Mouse (Mus musculus) limb, embryonic 14.5 days (tissue): ENCODE data around the gene Furin. TPM values are rescaled to one million over a fixed set of nuclear protein-coding genes. Genes with fewer than 3 reads are reported as not detected.

Experiments
- ATAC-seq: fragments of 200-750 bp; cut with Nextera tagmentation; 2 replicates; pipeline ENCODE4 v1.8.0; 2017; ENCODE audit warnings: low read depth, moderate number of reproducible peaks, moderate TSS enrichment; ENCODE audit not compliant: low FRiP score
- DNase-seq: peaks from one replicate; pipeline ENCODE4 v3.0.0-alpha.2; 2015; ENCODE audit warnings: low spot score
- H3K27ac ChIP-seq: fragments of 300-500 bp; sonication (generic); replicated peaks from 2 replicates; pipeline ENCODE4 v1.5.1; 2014; ENCODE audit warnings: low read depth, mild to moderate bottlenecking, low read length, moderate library complexity, mixed read lengths
- H3K27me3 ChIP-seq: fragments of 300-500 bp; sonication (generic); 2 replicates; pipeline ENCODE4 v1.6.1; 2014; ENCODE audit warnings: low read length, mixed read lengths; ENCODE audit not compliant: control insufficient read depth, insufficient read depth
- H3K36me3 ChIP-seq: fragments of 300-500 bp; sonication (generic); 2 replicates; pipeline ENCODE4 v1.6.1; 2014; ENCODE audit warnings: mild to moderate bottlenecking, low read length, moderate library complexity, mixed read lengths; ENCODE audit not compliant: control insufficient read depth, insufficient read depth
- H3K4me1 ChIP-seq: fragments of 300-500 bp; sonication (generic); 2 replicates; pipeline ENCODE4 v1.6.1; 2014; ENCODE audit warnings: antibody characterized with exemption, low read length, mixed read lengths; ENCODE audit not compliant: control insufficient read depth, insufficient read depth
- H3K4me2 ChIP-seq: fragments of 300-500 bp; sonication (generic); replicated peaks from 2 replicates; pipeline ENCODE4 v1.6.1; 2014; ENCODE audit warnings: low read depth, mild to moderate bottlenecking, low read length, moderate library complexity; ENCODE audit not compliant: severe bottlenecking
- H3K4me3 ChIP-seq: fragments of 300-500 bp; sonication (generic); replicated peaks from 2 replicates; pipeline ENCODE4 v1.5.1; 2014; ENCODE audit warnings: low read length
- H3K9ac ChIP-seq: fragments of 300-500 bp; sonication (generic); 2 replicates; pipeline ENCODE4 v1.6.1; 2014; ENCODE audit warnings: mild to moderate bottlenecking, low read depth, low read length, moderate library complexity; ENCODE audit not compliant: severe bottlenecking
- H3K9me3 ChIP-seq: fragments of 300-500 bp; sonication (generic); 2 replicates; pipeline ENCODE4 v1.6.1; 2016; ENCODE audit warnings: low read length; ENCODE audit not compliant: control insufficient read depth
- POLR2A ChIP-seq: fragments of 200-500 bp; IDR thresholded peaks from 2 replicates; pipeline ENCODE4 v1.8.0; 2012; ENCODE audit warnings: inconsistent platforms, mild to moderate bottlenecking, moderate library complexity, borderline replicate concordance; ENCODE audit not compliant: insufficient read depth, insufficient read length; ENCODE audit errors: extremely low read depth
- WGBS: fragments of 180-500 bp; shearing (Covaris S2); extraction: QIAGEN DNeasy Blood & Tissue Kit; methylation state at CpG from one replicate; pipeline ENCODE4 v1.1.7; 2014; 5-methylcytosine and 5-hydroxymethylcytosine counted together
- polyA plus RNA-seq, 2 experiments: library from polyadenylated mRNA; depleted of rRNA in 1 of 2; stranded (reverse) in 1 of 2; unstranded in 1 of 2; fragments of >200 nt; fragmentation: Nextera tagmentation in 1 of 2; extraction: Ambion mirVana in 1 of 2; gene quantifications; 2 replicates each; pipeline versions ENCODE4 v1.2.1 to v1.2.3; 2012 to 2014

Furin gene
- polyA plus RNA-seq, 2 experiments = 17.0 to 40.5 TPM

DNA sequence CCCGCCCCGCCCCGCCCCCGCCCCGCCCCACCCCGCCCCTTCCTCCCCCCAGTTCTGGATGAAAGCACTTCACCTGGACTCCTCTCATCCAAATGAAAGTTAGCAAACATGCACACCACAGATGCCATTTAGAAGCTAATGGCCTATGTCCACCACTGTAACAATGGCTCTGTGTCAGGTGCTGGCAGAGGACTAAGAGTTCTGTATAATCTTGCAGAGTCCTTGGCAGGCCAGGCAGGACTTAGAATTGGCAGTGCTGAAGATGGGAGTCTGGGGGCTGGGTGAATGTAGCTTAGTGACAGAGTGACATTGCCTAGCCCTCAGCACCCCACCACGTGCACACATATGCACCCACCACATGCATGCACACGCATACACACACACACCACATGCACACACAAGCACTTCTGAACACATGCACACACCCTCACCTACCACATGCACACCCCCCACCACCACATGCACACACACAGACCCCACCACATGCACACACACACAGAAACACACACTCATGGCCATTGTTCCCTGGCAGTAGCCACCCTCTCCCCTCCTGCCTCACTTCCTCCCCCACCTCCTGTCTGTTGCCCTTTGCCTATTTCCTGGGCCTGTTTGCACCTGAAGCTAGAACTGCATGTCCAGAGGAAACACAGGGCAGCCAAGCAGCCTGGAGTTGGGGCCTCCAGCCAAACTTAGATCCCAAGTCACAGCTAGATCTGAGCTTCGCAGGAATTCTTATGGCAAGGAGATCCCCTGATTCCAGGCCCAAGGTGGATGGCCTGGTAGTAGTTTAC is 8.5 kb upstream of the Furin start:
- H3K4me1 ChIP-seq = no peaks in the 10 kb centered on the region
- no peak overlapping the region for H3K4me2 ChIP-seq
- DNase-seq (no peak), ATAC-seq (no peak)
- WGBS = 83% methylated on average over 9 of the region's 9 CpGs
- TF ChIP-seq POLR2A = no peak
- H3K36me3 ChIP-seq = no peaks in the 10 kb centered on the region
- H3K27ac ChIP-seq = no peak overlapping the region
- H3K9ac ChIP-seq = no peak overlapping the region
- no peaks in the 10 kb centered on the region for H3K9me3 ChIP-seq
- no peak overlapping the region for H3K4me3 ChIP-seq
- no peaks in the 10 kb centered on the region for H3K27me3 ChIP-seq

DNA sequence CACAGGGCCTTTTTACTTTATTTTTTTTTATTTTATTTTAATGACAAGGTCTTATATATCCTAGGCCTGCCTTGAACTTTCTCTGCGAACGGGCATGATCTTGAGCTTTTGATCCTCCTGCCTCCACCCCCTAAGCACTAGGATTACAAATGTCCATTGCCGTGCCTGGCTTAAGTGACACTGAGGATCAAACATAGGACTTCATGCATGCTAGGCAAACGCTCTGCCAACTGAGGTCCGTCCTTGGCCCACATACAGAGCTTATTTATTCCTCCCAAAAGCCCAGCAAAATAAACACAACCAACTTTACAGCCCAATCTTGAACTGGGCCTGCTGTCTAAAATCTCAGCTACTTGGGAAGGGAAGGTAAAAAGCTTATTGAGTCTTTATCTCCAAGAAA is 7.5 kb upstream of the Furin start:
- H3K36me3 ChIP-seq = no peaks in the 10 kb centered on the region

GRCm38 (mm10) chr7:80412279-80412678 is 7.0 kb upstream of the Furin start:
- no peak for TF ChIP-seq POLR2A
- no peaks in the 10 kb centered on the region for H3K27me3 ChIP-seq
- no peaks in the 10 kb centered on the region for H3K36me3 ChIP-seq
- no peak overlapping the region for H3K27ac ChIP-seq
- WGBS = 61% methylated on average over 10 of the region's 10 CpGs
- ATAC-seq (no peak), DNase-seq (no peak)
- H3K4me1 ChIP-seq = no peaks in the 10 kb centered on the region
- no peak overlapping the region for H3K9ac ChIP-seq
- no peak overlapping the region for H3K4me2 ChIP-seq
- H3K4me3 ChIP-seq = no peak overlapping the region
- no peaks in the 10 kb centered on the region for H3K9me3 ChIP-seq

More for the DNA sequence above, 7.5 kb upstream of the Furin start:
- TF ChIP-seq POLR2A = no peak
- ATAC-seq (no peak), DNase-seq (no peak)
- H3K27ac ChIP-seq = no peak overlapping the region
- H3K9ac ChIP-seq = no peak overlapping the region
- H3K9me3 ChIP-seq = no peaks in the 10 kb centered on the region
- no peaks in the 10 kb centered on the region for H3K4me1 ChIP-seq
- no peaks in the 10 kb centered on the region for H3K27me3 ChIP-seq
- H3K4me2 ChIP-seq = no peak overlapping the region
- 52% methylated on average over 5 of the region's 5 CpGs for WGBS
- no peak overlapping the region for H3K4me3 ChIP-seq

- 75% methylated on average over 9 of the region's 9 CpGs for WGBS
Measured at GRCm38 (mm10) chr7:80410380-80410779, 5.1 kb upstream of the Furin start.

DNA sequence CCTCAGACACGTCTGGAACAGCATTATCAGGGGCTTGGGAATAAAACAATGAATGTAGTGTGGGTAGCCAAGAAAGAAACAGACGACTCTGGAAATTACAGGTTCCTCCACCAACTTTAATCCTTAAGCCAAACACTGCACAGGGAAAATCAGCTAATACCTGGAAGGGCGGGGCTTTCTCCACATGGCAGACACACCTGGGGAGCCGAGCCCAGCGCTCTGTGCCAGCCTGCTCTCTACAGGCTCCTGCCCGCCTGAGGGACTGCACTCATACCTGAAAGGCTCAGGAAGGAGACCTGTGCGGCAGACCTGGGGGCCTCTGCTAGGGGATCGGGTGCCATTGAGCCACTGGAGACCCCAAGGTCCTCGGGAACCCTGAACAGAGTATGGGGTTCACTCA is 2.5 kb upstream of the Furin start:
- no peak for TF ChIP-seq POLR2A
- no peak for ATAC-seq
- H3K9me3 ChIP-seq = no peaks in the 10 kb centered on the region
- no peak for DNase-seq
- H3K4me1 ChIP-seq = peaks cover 3% of the 10 kb centered on the region; the same call in 1 of the 2 replicates
- H3K9ac ChIP-seq = no peak overlapping the region
- no peaks in the 10 kb centered on the region for H3K36me3 ChIP-seq
- H3K27me3 ChIP-seq = no peaks in the 10 kb centered on the region
- H3K4me2 ChIP-seq = no peak overlapping the region
- H3K27ac ChIP-seq = no peak overlapping the region
- WGBS = 69% methylated on average over 9 of the region's 9 CpGs
- no peak overlapping the region for H3K4me3 ChIP-seq

More at GRCm38 (mm10) chr7:80410380-80410779, 5.1 kb upstream of the Furin start:
- Histone ChIP-seq H3K27me3 (no peaks in the 10 kb centered on the region), H3K4me2 (no peak overlapping the region), H3K4me3 (no peak overlapping the region), H3K9me3 (no peaks in the 10 kb centered on the region), H3K27ac (no peak overlapping the region), H3K36me3 (no peaks in the 10 kb centered on the region), H3K4me1 (no peaks in the 10 kb centered on the region), H3K9ac (no peak overlapping the region)
- DNase-seq (no peak), ATAC-seq (no peak)
- TF ChIP-seq POLR2A = no peak

- WGBS = 88% methylated on average over 3 of the region's 3 CpGs
- no peak overlapping the region for H3K9ac ChIP-seq
Measured at GRCm38 (mm10) chr7:80406186-80406585, 950 bp upstream of the Furin start.

More at GRCm38 (mm10) chr7:80406186-80406585, 950 bp upstream of the Furin start:
- no peak for TF ChIP-seq POLR2A
- no peaks in the 10 kb centered on the region for H3K9me3 ChIP-seq
- no peak overlapping the region for H3K4me2 ChIP-seq
- no peak overlapping the region for H3K27ac ChIP-seq
- ATAC-seq (no peak), DNase-seq (no peak)
- H3K36me3 ChIP-seq = no peaks in the 10 kb centered on the region
- H3K4me3 ChIP-seq = no peak overlapping the region
- H3K27me3 ChIP-seq = no peaks in the 10 kb centered on the region
- peaks cover 6% of the 10 kb centered on the region for H3K4me1 ChIP-seq
